Mouse (Mus musculus): Measurements from ENCODE around the gene Epb41.

Epb41 gene

GRCm38 (mm10) chr4:132074077-132074932, 816 bp downstream of the Epb41 start, which contains the start of gene Gm10300:
Gene Gm10300, plus strand, starts transcription at chr4:132074697.
- no peak for DNase-seq (ENCODE audit: extremely low read depth, low read depth, low spot score)

- DNase-seq (ENCODE audit: extremely low read depth, low read depth, low spot score) = no peak
These were observed 2.2 kb downstream of the Epb41 start for GRCm38 (mm10) chr4:132072946-132073345.

GRCm38 (mm10) chr4:132072156-132072555, 3.0 kb downstream of the Epb41 start:
- no peak for DNase-seq (ENCODE audit: extremely low read depth, low read depth, low spot score)

- DNase-seq (ENCODE audit: extremely low read depth, low read depth, low spot score) = no peak
These were observed 3.4 kb downstream of the Epb41 start for GRCm38 (mm10) chr4:132071674-132072073.

- DNase-seq (ENCODE audit: extremely low read depth, low read depth, low spot score) = no peak
These were observed 7.2 kb downstream of the Epb41 start for GRCm38 (mm10) chr4:132067938-132068235.

- no peak for DNase-seq (ENCODE audit: extremely low read depth, low read depth, low spot score)
These were observed 7.8 kb downstream of the Epb41 start for GRCm38 (mm10) chr4:132067112-132067937.

GRCm38 (mm10) chr4:132066101-132066773, 8.9 kb downstream of the Epb41 start:
- no peak for DNase-seq (ENCODE audit: extremely low read depth, low read depth, low spot score)

GRCm38 (mm10) chr4:132065578-132065977, 9.5 kb downstream of the Epb41 start:
- DNase-seq (ENCODE audit: extremely low read depth, low read depth, low spot score) = no peak

- DNase-seq (ENCODE audit: extremely low read depth, low read depth, low spot score) = no peak
These were observed 10.6 kb downstream of the Epb41 start for GRCm38 (mm10) chr4:132064550-132064949.

- DNase-seq (ENCODE audit: extremely low read depth, low read depth, low spot score) = no peak
These were observed 11.9 kb downstream of the Epb41 start for GRCm38 (mm10) chr4:132062934-132063884.

- DNase-seq (ENCODE audit: extremely low read depth, low read depth, low spot score) = no peak
These were observed 12.8 kb downstream of the Epb41 start for GRCm38 (mm10) chr4:132062289-132062688.

GRCm38 (mm10) chr4:132060040-132060832, 14.9 kb downstream of the Epb41 start:
- DNase-seq (ENCODE audit: extremely low read depth, low read depth, low spot score) = no peak

- DNase-seq (ENCODE audit: extremely low read depth, low read depth, low spot score) = no peak
These were observed 15.6 kb downstream of the Epb41 start for GRCm38 (mm10) chr4:132059541-132059940.

GRCm38 (mm10) chr4:132057311-132057710, 17.8 kb downstream of the Epb41 start:
- no peak for DNase-seq (ENCODE audit: extremely low read depth, low read depth, low spot score)

- no peak for DNase-seq (ENCODE audit: extremely low read depth, low read depth, low spot score)
These were observed 23.5 kb downstream of the Epb41 start for GRCm38 (mm10) chr4:132051321-132052275.

GRCm38 (mm10) chr4:132049549-132050200, 25.4 kb downstream of the Epb41 start:
- DNase-seq (ENCODE audit: extremely low read depth, low read depth, low spot score) = no peak

GRCm38 (mm10) chr4:132048995-132049404, 26.1 kb downstream of the Epb41 start:
- DNase-seq (ENCODE audit: extremely low read depth, low read depth, low spot score) = no peak

Measured in fat pad, adult 2 months (tissue).